Mouse (Mus musculus) heart, embryonic 16.5 days (tissue): ENCODE measurements at regions not wholly inside any gene's neighbourhood (a gene's known extent, or its start where the extent isn't known, plus 50 kb on each side); places are given as distances from the start of the nearest gene placed in this dataset.

Experiments
- ATAC-seq: fragments of 200-750 bp; cut with Nextera tagmentation; replicated peaks from 2 replicates; pipeline ENCODE4 v1.8.0; 2017; ENCODE audit warnings: moderate number of reproducible peaks; ENCODE audit not compliant: insufficient read depth, low FRiP score; ENCODE audit errors: extremely low read depth
- H3K27ac ChIP-seq: fragments of 300-500 bp; sonication (generic); 2 replicates; pipeline ENCODE4 v1.5.1; 2014; ENCODE audit warnings: mild to moderate bottlenecking, low read length, control low read depth, moderate library complexity
- H3K27me3 ChIP-seq: fragments of 300-500 bp; sonication (generic); 2 replicates; pipeline ENCODE4 v1.6.1; 2014; ENCODE audit warnings: low read length, mixed read lengths; ENCODE audit not compliant: control insufficient read depth, insufficient read depth
- H3K36me3 ChIP-seq: fragments of 300-500 bp; sonication (generic); 2 replicates; pipeline ENCODE4 v1.6.1; 2014; ENCODE audit not compliant: control insufficient read depth, insufficient read depth
- H3K4me1 ChIP-seq: fragments of 300-500 bp; sonication (generic); 2 replicates; pipeline ENCODE4 v1.6.1; 2014; ENCODE audit warnings: low read length, mixed read lengths; ENCODE audit not compliant: control insufficient read depth, insufficient read depth
- H3K4me2 ChIP-seq: fragments of 300-500 bp; sonication (generic); 2 replicates; pipeline ENCODE4 v1.6.1; 2014; ENCODE audit warnings: low read depth, mild to moderate bottlenecking, control low read depth, low read length
- H3K4me3 ChIP-seq: fragments of 300-500 bp; sonication (generic); 2 replicates; pipeline ENCODE4 v1.5.1; 2014; ENCODE audit warnings: mild to moderate bottlenecking, control low read depth, low read length
- H3K9ac ChIP-seq: fragments of 300-500 bp; sonication (generic); 2 replicates; pipeline ENCODE4 v1.6.1; 2014; ENCODE audit warnings: low read length, control low read depth
- H3K9me3 ChIP-seq: fragments of 300-500 bp; sonication (generic); replicated peaks from 2 replicates; pipeline ENCODE4 v1.6.1; 2016; ENCODE audit warnings: low read length; ENCODE audit not compliant: control insufficient read depth
- WGBS: fragments of 180-500 bp; shearing (Covaris S2); extraction: QIAGEN DNeasy Blood & Tissue Kit; methylation state at CpG from one replicate; pipeline ENCODE4 v1.1.7; 2014; 5-methylcytosine and 5-hydroxymethylcytosine counted together

DNA sequence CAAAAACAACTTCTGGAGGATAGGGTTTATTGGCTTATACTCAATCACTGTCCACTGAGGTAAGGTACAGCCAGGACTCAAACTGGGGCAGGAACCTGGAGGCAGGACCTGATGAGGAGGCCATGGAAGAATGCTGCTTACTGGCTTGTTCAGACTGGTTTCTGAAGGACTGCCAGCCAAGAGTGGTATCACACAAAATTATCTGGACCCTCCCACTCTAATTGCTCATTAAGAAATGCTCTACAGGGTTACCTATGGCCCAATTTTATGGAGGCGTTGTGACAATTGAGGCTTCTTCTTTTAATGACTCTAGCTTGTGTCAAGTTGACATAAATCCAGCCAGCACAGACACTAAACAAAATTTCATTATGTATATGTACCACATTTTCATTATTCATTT is 158.5 kb upstream of the Gm11042 start:
- H3K27me3 ChIP-seq = no peaks in the 10 kb centered on the region
- no peak overlapping the region for H3K4me2 ChIP-seq
- H3K4me1 ChIP-seq = no peaks in the 10 kb centered on the region
- whole genome bisulfite sequencing = 82% methylated on average over 1 of the region's 1 CpGs
- H3K9me3 ChIP-seq = no peaks in the 10 kb centered on the region
- H3K4me3 ChIP-seq = no peak overlapping the region
- H3K36me3 ChIP-seq = no peaks in the 10 kb centered on the region
- ATAC-seq = no peak
- no peak overlapping the region for H3K9ac ChIP-seq
- no peak overlapping the region for H3K27ac ChIP-seq

DNA sequence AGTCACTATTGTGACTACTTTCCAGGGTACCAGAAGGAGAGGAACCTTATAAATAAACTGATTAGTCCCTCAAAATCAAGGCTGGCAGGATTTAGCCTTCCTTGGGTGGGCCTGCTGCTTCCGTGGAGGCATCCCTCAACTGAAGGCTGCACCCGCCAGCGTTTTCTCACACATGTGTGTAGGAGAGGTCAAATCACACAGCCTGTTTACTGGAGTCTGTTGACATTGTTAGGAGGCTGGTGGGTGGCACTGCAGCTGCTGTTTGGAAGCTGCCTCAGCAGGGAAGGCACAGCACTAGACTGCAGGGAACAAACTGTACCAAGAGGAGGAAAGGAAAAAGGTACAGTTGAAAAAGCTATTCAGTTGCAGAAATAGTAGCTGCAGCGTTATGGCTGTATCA is 142.3 kb upstream of the Gm11042 start:
- no peak overlapping the region for H3K4me3 ChIP-seq
- no peak overlapping the region for H3K27ac ChIP-seq
- H3K4me1 ChIP-seq = no peaks in the 10 kb centered on the region
- no peak overlapping the region for H3K9ac ChIP-seq
- ATAC-seq = no peak
- H3K9me3 ChIP-seq = no peaks in the 10 kb centered on the region
- H3K4me2 ChIP-seq = no peak overlapping the region
- WGBS = 42% methylated on average over 4 of the region's 4 CpGs
- H3K27me3 ChIP-seq = no peaks in the 10 kb centered on the region
- no peaks in the 10 kb centered on the region for H3K36me3 ChIP-seq

GRCm38 (mm10) chr12:74452375-74453090 is 136.3 kb upstream of the Gm11042 start:
- no peak for ATAC-seq
- WGBS = 71% methylated on average over 4 of the region's 4 CpGs
- H3K9me3 ChIP-seq = no peaks in the 10 kb centered on the region

DNA sequence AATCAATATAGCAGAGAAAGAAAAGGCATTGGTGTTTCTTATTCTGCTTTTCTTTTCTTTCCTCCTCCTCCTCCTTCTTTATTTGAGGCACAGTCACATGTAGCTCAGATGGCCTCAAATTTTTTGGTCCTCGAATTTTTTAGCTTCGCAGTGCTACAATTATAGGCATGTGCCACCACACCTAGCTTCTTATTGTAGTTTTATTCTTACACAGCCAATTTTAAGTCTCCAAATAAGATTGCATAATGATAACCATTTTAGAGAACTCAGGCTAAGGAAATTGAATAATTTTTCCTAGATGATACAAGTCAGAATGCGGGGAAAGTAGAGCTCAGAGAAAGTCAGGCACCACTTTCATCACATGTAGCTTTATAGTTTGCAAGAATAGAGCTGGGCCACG is 132.1 kb upstream of the Gm11042 start:
- Histone ChIP-seq H3K4me2 (no peak overlapping the region), H3K9ac (no peak overlapping the region), H3K36me3 (no peaks in the 10 kb centered on the region), H3K4me3 (no peak overlapping the region), H3K27me3 (no peaks in the 10 kb centered on the region), H3K27ac (no peak overlapping the region), H3K4me1 (no peaks in the 10 kb centered on the region), H3K9me3 (no peaks in the 10 kb centered on the region)
- 68% methylated on average over 4 of the region's 4 CpGs for WGBS
- ATAC-seq = no peak

More at GRCm38 (mm10) chr12:74452375-74453090, 136.3 kb upstream of the Gm11042 start:
- no peak overlapping the region for H3K9ac ChIP-seq
- H3K4me2 ChIP-seq = no peak overlapping the region
- H3K27ac ChIP-seq = no peak overlapping the region
- no peaks in the 10 kb centered on the region for H3K36me3 ChIP-seq
- no peaks in the 10 kb centered on the region for H3K27me3 ChIP-seq
- no peak overlapping the region for H3K4me3 ChIP-seq
- H3K4me1 ChIP-seq = no peaks in the 10 kb centered on the region

DNA sequence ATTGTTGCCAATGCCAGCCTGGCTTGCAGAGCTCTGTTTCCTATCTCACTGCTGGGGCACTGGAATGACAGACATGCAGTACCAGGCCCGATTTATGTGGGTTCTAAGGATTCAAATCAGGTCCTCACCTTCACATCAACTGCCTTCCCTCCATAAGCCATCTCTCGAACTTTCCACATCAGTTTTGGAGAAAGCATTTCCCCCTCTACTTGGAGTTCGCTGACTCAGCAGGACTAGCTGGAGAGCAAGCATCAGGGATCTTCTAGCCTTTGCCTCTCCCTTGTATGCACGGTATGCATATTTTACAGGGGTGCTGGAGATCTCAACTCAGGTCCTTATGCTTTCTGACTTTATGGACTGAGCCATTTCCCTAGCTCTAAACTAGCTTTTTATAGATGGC is 118.7 kb upstream of the Gm11042 start:
- H3K4me3 ChIP-seq = no peak overlapping the region
- 0 out of 2 replicates have a peak, but pooled peaks cover 5% of the 10 kb centered on the region for H3K4me1 ChIP-seq
- no peak overlapping the region for H3K27ac ChIP-seq
- H3K27me3 ChIP-seq = no peaks in the 10 kb centered on the region
- H3K4me2 ChIP-seq = no peak overlapping the region
- no peak overlapping the region for H3K9ac ChIP-seq
- ATAC-seq = no peak
- no peaks in the 10 kb centered on the region for H3K9me3 ChIP-seq
- H3K36me3 ChIP-seq = no peaks in the 10 kb centered on the region
- WGBS = 67% methylated on average over 4 of the region's 4 CpGs

- H3K4me3 ChIP-seq = no peak overlapping the region
- 85% methylated on average over 2 of the region's 2 CpGs for WGBS
- H3K9me3 ChIP-seq = no peaks in the 10 kb centered on the region
- no peaks in the 10 kb centered on the region for H3K36me3 ChIP-seq
- ATAC-seq = no peak
- H3K27ac ChIP-seq = no peak overlapping the region
- H3K4me2 ChIP-seq = no peak overlapping the region
- H3K4me1 ChIP-seq = no peaks in the 10 kb centered on the region
- H3K27me3 ChIP-seq = no peaks in the 10 kb centered on the region
- H3K9ac ChIP-seq = no peak overlapping the region
Measured at GRCm38 (mm10) chr12:74414738-74415137, 98.5 kb upstream of the Gm11042 start.

GRCm38 (mm10) chr12:74410511-74410910 is 94.3 kb upstream of the Gm11042 start:
- Histone ChIP-seq H3K27ac (no peak overlapping the region), H3K4me1 (peaks cover 3% of the 10 kb centered on the region; the same call in 1 of the 2 replicates), H3K9me3 (no peaks in the 10 kb centered on the region), H3K9ac (no peak overlapping the region), H3K4me2 (no peak overlapping the region), H3K36me3 (no peaks in the 10 kb centered on the region), H3K4me3 (no peak overlapping the region), H3K27me3 (no peaks in the 10 kb centered on the region)
- ATAC-seq = no peak
- WGBS = 61% methylated on average over 2 of the region's 2 CpGs

GRCm38 (mm10) chr12:74407591-74408095 is 91.4 kb upstream of the Gm11042 start:
- Histone ChIP-seq H3K27ac (no peak overlapping the region), H3K4me1 (peaks cover 3% of the 10 kb centered on the region; the same call in 1 of the 2 replicates), H3K36me3 (no peaks in the 10 kb centered on the region), H3K27me3 (no peaks in the 10 kb centered on the region), H3K4me3 (no peak overlapping the region), H3K4me2 (no peak overlapping the region), H3K9ac (no peak overlapping the region), H3K9me3 (no peaks in the 10 kb centered on the region)
- 58% methylated on average over 3 of the region's 3 CpGs for WGBS
- no peak for ATAC-seq

- Histone ChIP-seq H3K9me3 (no peaks in the 10 kb centered on the region), H3K9ac (no peak overlapping the region), H3K4me3 (no peak overlapping the region), H3K27ac (no peak overlapping the region), H3K4me1 (no peaks in the 10 kb centered on the region), H3K36me3 (no peaks in the 10 kb centered on the region), H3K4me2 (no peak overlapping the region), H3K27me3 (no peaks in the 10 kb centered on the region)
- WGBS = 74% methylated on average over 6 of the region's 6 CpGs
- ATAC-seq = no peak
Measured at GRCm38 (mm10) chr12:74389811-74390210, 73.6 kb upstream of the Gm11042 start.
